Mouse (Mus musculus): ENCODE data around the gene Gm8906. TPM values are rescaled to one million over a fixed set of nuclear protein-coding genes. Genes with fewer than 3 reads are reported as not detected.
"Not testable (repeated sequence)": the region's sequence is repeated elsewhere in the genome, so short reads cannot be mapped to it uniquely, and the experiment has no call there.

The Gm8906 gene
- polyA plus RNA-seq (2015; fragmentation: Nextera tagmentation; extraction: Ambion mirVana) = not detected in 2 replicates

- H3K4me2 ChIP-seq (ENCODE audit: low read depth, low read length); ATAC-seq (replicated peaks; ENCODE audit: extremely low read depth, insufficient read depth, low FRiP score); H3K9ac ChIP-seq (ENCODE audit: low read length); H3K4me1 ChIP-seq (ENCODE audit: control insufficient read depth, insufficient read depth, low read length); H3K27me3 ChIP-seq (ENCODE audit: control insufficient read depth, insufficient read depth, low read length); H3K27ac ChIP-seq (ENCODE audit: low read length); H3K4me3 ChIP-seq (ENCODE audit: low read length); H3K36me3 ChIP-seq (ENCODE audit: control insufficient read depth, insufficient read depth); H3K9me3 ChIP-seq (replicated peaks; ENCODE audit: control insufficient read depth, low read length): not testable (repeated sequence)
- WGBS = 53% methylated on average over 2 of the region's 3 CpGs
These were observed at the start of gene Gm8906 for GRCm38 (mm10) chr5:11502385-11502784. TSS of gene Gm8906 (plus strand) at chr5:11502685.

Other genes starting within 250 kb of the Gm8906 start
- not detected in 2 replicates for gene Gm8890, start 246.7 kb upstream of the Gm8906 start, polyA plus RNA-seq (2015; fragmentation: Nextera tagmentation; extraction: Ambion mirVana)
- gene Speer1, start 161.2 kb upstream of the Gm8906 start, polyA plus RNA-seq (2015; fragmentation: Nextera tagmentation; extraction: Ambion mirVana) = not detected in 2 replicates
- gene Gm8897, start 86.3 kb upstream of the Gm8906 start, polyA plus RNA-seq (2015; fragmentation: Nextera tagmentation; extraction: Ambion mirVana) = not detected in 2 replicates
- not detected in 2 replicates for gene Gm6460, start 92.2 kb downstream of the Gm8906 start, polyA plus RNA-seq (2015; fragmentation: Nextera tagmentation; extraction: Ambion mirVana)
- not detected in 2 replicates for gene Gm8922, start 179.3 kb downstream of the Gm8906 start, polyA plus RNA-seq (2015; fragmentation: Nextera tagmentation; extraction: Ambion mirVana)